8 mouse cellular contexts compared by ENCODE assay signal in the genomic region with DNA sequence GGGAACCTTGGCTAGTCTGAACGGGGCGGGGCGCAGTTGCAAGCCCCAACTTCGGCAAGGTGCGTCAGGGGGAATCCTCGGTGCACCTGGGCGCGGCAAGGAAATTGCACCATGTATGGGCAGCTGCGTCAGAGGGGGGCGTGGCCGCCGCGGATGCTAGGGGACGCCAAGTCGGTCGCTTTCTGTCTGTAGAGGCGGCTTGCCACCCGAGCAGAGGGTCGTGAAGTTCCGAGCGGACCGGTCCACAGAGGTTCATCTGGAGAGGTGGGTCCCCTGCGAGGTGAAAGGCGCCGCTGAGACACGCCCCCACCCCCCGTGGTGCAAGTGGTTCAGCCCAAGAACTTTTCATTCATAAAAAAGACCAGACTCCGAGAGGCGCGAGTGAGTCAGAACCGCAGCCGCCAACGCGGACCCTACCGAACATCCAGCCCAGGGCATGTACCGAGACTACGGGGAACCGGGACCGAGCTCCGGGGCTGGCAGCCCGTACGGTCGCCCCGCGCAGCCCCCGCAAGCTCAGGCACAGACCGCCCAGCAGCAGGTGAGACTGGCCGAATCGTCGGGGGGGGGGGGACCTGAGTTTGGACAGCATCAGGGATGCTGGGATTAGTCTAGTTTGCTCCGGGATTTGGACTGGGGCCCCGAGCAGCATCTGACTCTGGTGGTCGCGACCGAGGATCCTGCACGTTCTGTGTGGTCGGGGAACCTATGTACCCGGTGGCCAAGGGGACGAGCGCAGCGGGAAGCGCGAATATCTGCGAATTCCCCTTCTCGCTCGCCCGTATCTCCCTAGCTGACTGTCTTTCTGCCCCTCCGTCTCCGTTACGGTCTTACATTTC. TPM values are rescaled to one million over a fixed set of nuclear protein-coding genes. Genes with fewer than 3 reads are reported as not detected.
DNase-seq lines count a peak whose midpoint lies in the region; TF ChIP-seq lines count a peak whose summit lies in the region.

A gene (plus strand): TSS at position 33 of the 839 bp plus-strand sequence.

- dilution Hi-C loops in CH12.LX (cut with MboI; ENCODE audit: extremely low pct_ligation_motif_present, extremely low pct_unique_long_range_greater_than_20kb, low sequenced_read_pairs) = no loop called here

- TF ChIP-seq RAD21 in CH12.LX (IDR thresholded peaks at IDR 0.05; ENCODE audit: low read depth, low read length) = no peak

- intact Hi-C loops in heart, postnatal 14 days (cut with DNase I) = no loop called here

- peak; percentile 42 for DNase-seq in CH12.LX (ENCODE audit: extremely low read depth)
- DNase-seq in adrenal gland, postnatal 14 days = peak; percentile 81
- peak; percentile 62 to 77 for DNase-seq in heart, postnatal 14 days
- DNase-seq in layer of hippocampus, postnatal 36 days = peak; percentile 64 to 65
- DNase-seq in lung, postnatal 4 days = peak; percentile 78 to 80
- DNase-seq in right cerebral cortex, postnatal 14 days = peak; percentile 66
- peak; percentile 58 to 66 for DNase-seq in urinary bladder, postnatal 4 days (ENCODE audit: low spot score in 2 of 2)

- no peak for TF ChIP-seq EP300 in CH12.LX (IDR thresholded peaks at IDR 0.05; ENCODE audit: low read length)

- peaks cover 9 to 20% of the 10 kb centered on the region in 2 experiments for H3K4me1 ChIP-seq in CH12.LX (ENCODE audit: control insufficient read depth in 1 of 2, insufficient read depth in 2 of 2)
- peaks cover 19% of the 10 kb centered on the region for H3K4me1 ChIP-seq in embryonic fibroblast, embryonic 13.5 days (ENCODE audit: control insufficient read depth, insufficient read depth, low read length)

- peak within 1 kb of the TSS; percentile 83 for H3K4me2 ChIP-seq in CH12.LX (ENCODE audit: insufficient read depth, low read depth, poor library complexity, severe bottlenecking)

- peaks cover 40% of the 10 kb centered on the region for H3K27me3 ChIP-seq in CH12.LX (replicated peaks)

- peaks cover 0 to 1% of the 10 kb centered on the region in 2 experiments for H3K36me3 ChIP-seq in CH12.LX (replicated peaks in 1 of 2; ENCODE audit: control insufficient read depth in 1 of 2, insufficient read depth in 1 of 2, low read length in 1 of 2)

- peak within 1 kb of the TSS; percentile 7 to 47 (median 38) for H3K4me3 ChIP-seq in CH12.LX (replicated peaks in 1 of 3; ENCODE audit: low read depth in 2 of 3, low read length in 2 of 3, poor library complexity in 1 of 3)
- H3K4me3 ChIP-seq in embryonic fibroblast, embryonic 13.5 days (ENCODE audit: insufficient read depth, low read length) = peak within 1 kb of the TSS; percentile 65

- no peak for TF ChIP-seq POLR2A in CH12.LX (IDR thresholded peaks at IDR 0.05; ENCODE audit: low read depth, low read length)
- TF ChIP-seq POLR2A in embryonic fibroblast, embryonic 13.5 days (IDR thresholded peaks at IDR 0.05; ENCODE audit: low read depth, low read length) = peak; percentile 81

- H3K79me2 ChIP-seq in CH12.LX (replicated peaks; ENCODE audit: control insufficient read depth, extremely low read depth, insufficient read depth, poor library complexity, severe bottlenecking) = no peaks in the 10 kb centered on the region

- TF ChIP-seq CTCF in CH12.LX (conservative IDR thresholded peaks at IDR 0.05 in 1 of 2, IDR thresholded peaks at IDR 0.05 in 1 of 2; ENCODE audit: low read depth in 2 of 2, low read length in 2 of 2) = no peak
- no peak for TF ChIP-seq CTCF in embryonic fibroblast, embryonic 13.5 days (IDR thresholded peaks at IDR 0.05; ENCODE audit: borderline replicate concordance, insufficient read depth, low read length)

- no peaks in the 10 kb centered on the region for H3K9me3 ChIP-seq in CH12.LX (replicated peaks; ENCODE audit: low read length)

- no peak within 1 kb of the TSS for H3K9ac ChIP-seq in CH12.LX (ENCODE audit: insufficient read depth, low read depth)

- no peak within 1 kb of the TSS for H3K27ac ChIP-seq in CH12.LX (ENCODE audit: insufficient read depth, low read depth)
- H3K27ac ChIP-seq in embryonic fibroblast, embryonic 13.5 days (ENCODE audit: insufficient read depth, low read length) = peak within 1 kb of the TSS; percentile 32; the same call in 1 of the 2 replicates

- in situ Hi-C loops in CH12.LX (cut with MboI; ENCODE audit: low pct_ligation_motif_present, low pct_unique_long_range_greater_than_20kb, low sequenced_read_pairs) = no loop called here

TF ChIP-seq in CH12.LX, 34 proteins besides CTCF, POLR2A, EP300 and RAD21:
- TF ChIP-seq MXI1 (IDR thresholded peaks at IDR 0.05; ENCODE audit: low read depth, low read length) (peak; percentile 19; the same call in 1 of the 2 replicates), HCFC1 (IDR thresholded peaks at IDR 0.05; ENCODE audit: low read depth, low read length) (peak; percentile 22; the same call in 1 of the 2 replicates), UBTF (IDR thresholded peaks at IDR 0.05; ENCODE audit: low read depth, low read length) (no peak), MAZ (IDR thresholded peaks at IDR 0.05; ENCODE audit: low read depth, low read length) (0 out of 2 replicates have a peak, but pooled peaks have one; percentile 11), CHD2 (IDR thresholded peaks at IDR 0.05; ENCODE audit: low read length) (0 out of 2 replicates have a peak, but pooled peaks have one; percentile 16), CHD1 (IDR thresholded peaks at IDR 0.05; ENCODE audit: low read depth, low read length) (0 out of 2 replicates have a peak, but pooled peaks have one; percentile 61), SIN3A (IDR thresholded peaks at IDR 0.05; ENCODE audit: low read length) (peak; percentile 64; the same call in 1 of the 2 replicates), USF2 (conservative IDR thresholded peaks at IDR 0.05; ENCODE audit: low read depth, low read length) (no peak)
TF ChIP-seq in CH12.LX: peak in this region for 6.

RNA-seq across cellular contexts. Expression of the gene that starts here (rescaled TPM):
- not detected in 2 replicates for total RNA-seq in CH12.LX (2012; rRNA removed)
- total RNA-seq in CH12.LX (2014; rRNA removed) = not detected in 2 replicates
- polyA plus RNA-seq in CH12.LX (2012; ENCODE audit: insufficient read length, low read depth) = not detected in 2 replicates
- total RNA-seq in adrenal gland, postnatal 14 days (2021) = 0.98 and 1.1 TPM in 2 replicates
- polyA plus RNA-seq in embryonic fibroblast, embryonic 13.5 days (2011; ENCODE audit: insufficient read length, low read depth, missing spikeins) = 13.4 and 35.0 TPM in 2 replicates
- not detected for total RNA-seq in heart, postnatal 14 days (2021)
- total RNA-seq in layer of hippocampus, postnatal 36 days (2021) = not detected

Comparison
In these comparisons a context has a peak if more than half of its experiments do, and no peak if none do; other contexts are left out.
1. RNA of the gene that starts here (polyA plus RNA-seq): 13.4 to 35.0 TPM in embryonic fibroblast, embryonic 13.5 days; not detected in CH12.LX; every median in the first group is over 10 times any median in the second.
2. Peak in DNase-seq, H3K4me3 ChIP-seq and H3K4me2 ChIP-seq in CH12.LX; RNA of the gene not detected or under 1 TPM.
3. Peak in DNase-seq in heart, postnatal 14 days; RNA of the gene not detected or under 1 TPM.
4. Peak in DNase-seq in layer of hippocampus, postnatal 36 days; RNA of the gene not detected or under 1 TPM.
5. Peak in every context shown above with its lines, with median percentiles within 50 percentile points of each other: DNase-seq.